Mouse (Mus musculus) spleen, adult 2 months (tissue): Measurements from ENCODE around the gene Vstm2l. TPM values are rescaled to one million over a fixed set of nuclear protein-coding genes. Genes with fewer than 3 reads are reported as not detected.

Source experiments
- DNase-seq, 2 experiments: peaks; one replicate each; pipeline versions ENCODE4 v3.0.0 to v3.0.0-alpha.2; 2012 to 2021; ENCODE audit warnings: low spot score in 2 of 2, low read depth in 1 of 2
- H3K27ac ChIP-seq: fragments of 200-500 bp; 2 replicates; pipeline ENCODE4 v1.5.1; 2012; ENCODE audit warnings: low read length, inconsistent platforms; ENCODE audit not compliant: insufficient read depth
- H3K27me3 ChIP-seq: fragments of 200-500 bp; 2 replicates; pipeline ENCODE4 v1.6.1; 2012; ENCODE audit warnings: mild to moderate bottlenecking, moderate library complexity, low read length, inconsistent platforms; ENCODE audit not compliant: control insufficient read depth, insufficient read depth
- H3K36me3 ChIP-seq: fragments of 200-500 bp; 2 replicates; pipeline ENCODE4 v1.6.1; 2012; ENCODE audit warnings: mild to moderate bottlenecking, low read length, inconsistent platforms; ENCODE audit not compliant: control insufficient read depth, insufficient read depth
- H3K4me1 ChIP-seq: fragments of 200-500 bp; 2 replicates; pipeline ENCODE4 v1.6.1; 2011; ENCODE audit warnings: inconsistent platforms; ENCODE audit not compliant: control insufficient read depth, insufficient read depth, insufficient read length
- H3K4me3 ChIP-seq: fragments of 200-500 bp; 2 replicates; pipeline ENCODE4 v1.5.1; 2011; ENCODE audit warnings: mild to moderate bottlenecking, inconsistent platforms; ENCODE audit not compliant: insufficient read depth, insufficient read length; ENCODE audit errors: extremely low read depth
- CTCF ChIP-seq: fragments of 200-500 bp; IDR thresholded peaks from 2 replicates; pipeline ENCODE4 v1.5.1; 2011; ENCODE audit warnings: mild to moderate bottlenecking, inconsistent platforms; ENCODE audit not compliant: insufficient read depth, insufficient read length, insufficient replicate concordance; ENCODE audit errors: extremely low read depth
- POLR2A ChIP-seq: fragments of 200-500 bp; IDR thresholded peaks from 2 replicates; pipeline ENCODE4 v1.6.1; 2011; ENCODE audit warnings: low read depth, low read length, inconsistent platforms
- WGBS: fragments of 180-500 bp; shearing (Covaris S2); methylation state at CpG from one replicate; pipeline ENCODE4 v1.1.7; 2018; 5-methylcytosine and 5-hydroxymethylcytosine counted together
- polyA plus RNA-seq: library from polyadenylated mRNA; depleted of rRNA; stranded (reverse); fragments of >200 nt; gene quantifications from 2 replicates; pipeline ENCODE4 v1.2.3, GENCODE M21; 2012; rRNA removed

Vstm2l gene
- polyA plus RNA-seq, 1 experiment, result not detected

GRCm38 (mm10) chr2:157989946-157990345, 75.5 kb downstream of the Vstm2l start:
- Histone ChIP-seq H3K27ac (no peak overlapping the region), H3K4me1 (no peaks in the 10 kb centered on the region), H3K27me3 (no peaks in the 10 kb centered on the region), H3K36me3 (peaks cover 35% of the 10 kb centered on the region), H3K4me3 (no peak overlapping the region)
- DNase-seq, result no peak
- WGBS, result 97% methylated on average over 2 of the region's 2 CpGs
- TF ChIP-seq CTCF (no peak), POLR2A (no peak)

- H3K4me3 ChIP-seq, result no peak overlapping the region
- H3K27me3 ChIP-seq, result no peaks in the 10 kb centered on the region
- no peak overlapping the region for H3K27ac ChIP-seq
- no peaks in the 10 kb centered on the region for H3K4me1 ChIP-seq
- DNase-seq, result no peak
- no peak for TF ChIP-seq POLR2A
- peaks cover 34% of the 10 kb centered on the region for H3K36me3 ChIP-seq
- WGBS, result 65% methylated on average over 6 of the region's 6 CpGs
Measured at GRCm38 (mm10) chr2:157991026-157991425, 76.6 kb downstream of the Vstm2l start.

GRCm38 (mm10) chr2:157992501-157992900, 78.0 kb downstream of the Vstm2l start:
- no peak overlapping the region for H3K4me3 ChIP-seq
- 96% methylated on average over 4 of the region's 4 CpGs for WGBS
- TF ChIP-seq CTCF (no peak), POLR2A (no peak)
- H3K27me3 ChIP-seq, result no peaks in the 10 kb centered on the region
- no peaks in the 10 kb centered on the region for H3K4me1 ChIP-seq
- peaks cover 40% of the 10 kb centered on the region for H3K36me3 ChIP-seq
- H3K27ac ChIP-seq, result no peak overlapping the region
- DNase-seq, result no peak

Other genes starting within 250 kb of the Vstm2l start
- 28.3 and 34.4 TPM in 2 replicates for gene Ctnnbl1, start 177.3 kb upstream of the Vstm2l start, polyA plus RNA-seq
- 16.2 and 17.6 TPM in 2 replicates for gene Tti1, start 113.8 kb downstream of the Vstm2l start, polyA plus RNA-seq
- gene Rprd1b, start 113.8 kb downstream of the Vstm2l start, polyA plus RNA-seq, result 13.6 and 17.7 TPM in 2 replicates
- gene Tgm2, start 231.8 kb downstream of the Vstm2l start, polyA plus RNA-seq, result 53.3 and 66.9 TPM in 2 replicates